Mouse (Mus musculus) ES-Bruce4 (cell line): Measurements from ENCODE around the gene Bcl2l12. TPM values are rescaled to one million over a fixed set of nuclear protein-coding genes. Genes with fewer than 3 reads are reported as not detected.

Source experiments
- H3K27ac ChIP-seq: 2 replicates; pipeline ENCODE4 v1.5.1; 2012; ENCODE audit warnings: low read length, inconsistent platforms; ENCODE audit not compliant: insufficient read depth
- H3K27me3 ChIP-seq: 2 replicates; pipeline ENCODE4 v1.6.1; 2012; ENCODE audit warnings: mild to moderate bottlenecking, low read length, inconsistent platforms; ENCODE audit not compliant: control insufficient read depth, poor library complexity, insufficient read depth, severe bottlenecking
- H3K36me3 ChIP-seq: 2 replicates; pipeline ENCODE4 v1.6.1; 2012; ENCODE audit warnings: inconsistent platforms, mild to moderate bottlenecking, low read length, moderate library complexity; ENCODE audit not compliant: control insufficient read depth, poor library complexity, insufficient read depth, severe bottlenecking
- H3K4me1 ChIP-seq: one replicate; pipeline ENCODE4 v1.8.1; 2011; ENCODE audit warnings: low read length; ENCODE audit not compliant: control insufficient read depth, insufficient read depth
- H3K4me3 ChIP-seq: 2 replicates; pipeline ENCODE4 v1.5.1; 2011; ENCODE audit warnings: low read depth, mild to moderate bottlenecking, low read length
- H3K9ac ChIP-seq: 2 replicates; pipeline ENCODE4 v1.6.1; 2012; ENCODE audit warnings: low read depth, mild to moderate bottlenecking, inconsistent platforms; ENCODE audit not compliant: poor library complexity, severe bottlenecking
- H3K9me3 ChIP-seq: replicated peaks from 2 replicates; pipeline ENCODE4 v1.6.1; 2012; ENCODE audit warnings: mild to moderate bottlenecking, low read length, inconsistent platforms; ENCODE audit not compliant: control insufficient read depth, poor library complexity, insufficient read depth, severe bottlenecking
- CTCF ChIP-seq: IDR thresholded peaks from one replicate; pipeline ENCODE4 v1.8.1; 2011; ENCODE audit warnings: low read depth, low read length
- EP300 ChIP-seq: IDR thresholded peaks from 2 replicates; pipeline ENCODE4 v1.6.1; 2011; ENCODE audit warnings: low read depth, low read length; ENCODE audit not compliant: insufficient read depth
- POLR2A ChIP-seq: IDR thresholded peaks from one replicate; pipeline ENCODE4 v1.8.1; 2011; ENCODE audit warnings: low read length; ENCODE audit not compliant: insufficient read depth
- polyA plus RNA-seq: library from polyadenylated mRNA; stranded (reverse); fragments of >200 nt; gene quantifications from 2 replicates; pipeline ENCODE4 v1.2.4, GENCODE M21; 2011; ENCODE audit warnings: low read depth; ENCODE audit not compliant: missing spikeins, insufficient read depth, insufficient read length

Bcl2l12 gene
- polyA plus RNA-seq, 1 experiment = 41.9 TPM

GRCm38 (mm10) chr7:44956266-44956665, 42.2 kb downstream of the Bcl2l12 start:
- H3K4me3 ChIP-seq = no peak overlapping the region
- H3K27ac ChIP-seq = no peak overlapping the region
- no peak overlapping the region for H3K9ac ChIP-seq
- H3K9me3 ChIP-seq = no peaks in the 10 kb centered on the region
- H3K36me3 ChIP-seq = peaks cover 14% of the 10 kb centered on the region
- peaks cover 2% of the 10 kb centered on the region for H3K4me1 ChIP-seq
- no peak for TF ChIP-seq EP300
- no peak for TF ChIP-seq CTCF
- TF ChIP-seq POLR2A = no peak
- H3K27me3 ChIP-seq = no peaks in the 10 kb centered on the region

GRCm38 (mm10) chr7:44955628-44956027, 42.9 kb downstream of the Bcl2l12 start:
- Histone ChIP-seq H3K27me3 (no peaks in the 10 kb centered on the region), H3K9ac (no peak overlapping the region), H3K9me3 (no peaks in the 10 kb centered on the region), H3K4me1 (peaks cover 2% of the 10 kb centered on the region), H3K36me3 (peaks cover 10% of the 10 kb centered on the region; the same call in 1 of the 2 replicates), H3K4me3 (no peak overlapping the region), H3K27ac (no peak overlapping the region)
- TF ChIP-seq CTCF = peak; percentile 41
- TF ChIP-seq POLR2A = no peak

GRCm38 (mm10) chr7:44954091-44954885, 44.2 kb downstream of the Bcl2l12 start:
- Histone ChIP-seq H3K27me3 (no peaks in the 10 kb centered on the region), H3K9me3 (no peaks in the 10 kb centered on the region), H3K4me3 (no peak overlapping the region), H3K27ac (no peak overlapping the region), H3K36me3 (peaks cover 7% of the 10 kb centered on the region; the same call in 1 of the 2 replicates), H3K9ac (no peak overlapping the region), H3K4me1 (peaks cover 2% of the 10 kb centered on the region)
- TF ChIP-seq CTCF (no peak), EP300 (no peak), POLR2A (no peak)

- TF ChIP-seq POLR2A (no peak), EP300 (no peak), CTCF (no peak)
Measured at GRCm38 (mm10) chr7:44953561-44953960, 45.0 kb downstream of the Bcl2l12 start.

GRCm38 (mm10) chr7:44952611-44953306, 45.8 kb downstream of the Bcl2l12 start:
- peak overlapping the region; percentile 75 for H3K4me3 ChIP-seq

More at GRCm38 (mm10) chr7:44953561-44953960, 45.0 kb downstream of the Bcl2l12 start:
- Histone ChIP-seq H3K36me3 (0 out of 2 replicates have a peak, but pooled peaks cover under 1% of the 10 kb centered on the region), H3K27me3 (no peaks in the 10 kb centered on the region), H3K4me3 (0 out of 2 replicates have a peak overlapping the region, but pooled peaks have one; percentile 4), H3K9me3 (no peaks in the 10 kb centered on the region), H3K4me1 (peaks cover 2% of the 10 kb centered on the region), H3K27ac (no peak overlapping the region), H3K9ac (0 out of 2 replicates have a peak overlapping the region, but pooled peaks have one; percentile 11)

GRCm38 (mm10) chr7:44951960-44952359, 46.6 kb downstream of the Bcl2l12 start:
- H3K9me3 ChIP-seq = no peaks in the 10 kb centered on the region
- no peak for TF ChIP-seq EP300
- peak; percentile 88 for TF ChIP-seq POLR2A
- TF ChIP-seq CTCF = no peak
- H3K9ac ChIP-seq = peak overlapping the region; percentile 46
- peaks cover 2% of the 10 kb centered on the region for H3K4me1 ChIP-seq
- no peaks in the 10 kb centered on the region for H3K27me3 ChIP-seq
- peak overlapping the region; percentile 47 for H3K27ac ChIP-seq
- H3K4me3 ChIP-seq = peak overlapping the region; percentile 75
- H3K36me3 ChIP-seq = no peaks in the 10 kb centered on the region

More at GRCm38 (mm10) chr7:44952611-44953306, 45.8 kb downstream of the Bcl2l12 start:
- Histone ChIP-seq H3K9ac (peak overlapping the region; percentile 38; the same call in 1 of the 2 replicates), H3K27me3 (no peaks in the 10 kb centered on the region), H3K4me1 (peaks cover 2% of the 10 kb centered on the region), H3K36me3 (no peaks in the 10 kb centered on the region), H3K9me3 (no peaks in the 10 kb centered on the region), H3K27ac (peak overlapping the region; percentile 47; the same call in 1 of the 2 replicates)
- TF ChIP-seq EP300 = no peak
- TF ChIP-seq POLR2A = peak; percentile 25
